In the genomic region with DNA sequence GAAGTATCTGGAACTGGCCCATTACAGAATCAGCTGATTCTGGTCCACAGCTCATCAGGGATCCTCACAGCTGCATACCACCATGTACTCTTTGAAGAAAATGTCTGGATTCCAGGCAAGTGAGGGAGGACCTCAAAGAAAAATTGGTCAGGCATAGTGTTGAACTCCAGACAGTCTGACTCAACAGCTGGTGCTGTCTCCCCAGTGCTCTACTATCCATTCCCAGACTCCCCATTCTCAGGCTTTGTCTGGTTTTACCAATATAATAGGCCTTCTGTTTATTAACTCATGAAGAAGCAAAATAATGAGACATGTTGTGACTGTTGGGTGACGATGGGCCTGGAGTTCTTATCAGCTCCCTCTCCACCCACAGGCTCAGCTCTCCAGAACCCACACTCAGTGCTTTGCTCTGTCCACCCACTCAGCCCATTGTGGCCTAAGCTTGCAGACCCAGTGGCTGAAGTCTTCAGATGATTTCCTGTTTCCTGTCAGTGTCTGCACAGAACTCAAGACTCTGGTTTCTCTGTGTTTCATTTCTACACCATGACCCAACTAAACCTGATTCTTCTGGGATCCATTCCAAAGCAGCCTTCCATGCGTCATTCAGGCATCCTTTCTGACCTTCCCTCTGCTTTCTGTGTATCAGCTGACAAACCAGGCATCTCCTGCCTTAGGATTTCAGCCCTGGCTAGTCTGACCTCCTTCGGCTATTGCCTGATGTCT, we compare ENCODE assay signal across 11 mouse cellular contexts.
A peak's percentile ranks its signal among the peaks of the same experiment; 100 is the strongest.
DNase-seq lines count a peak whose midpoint lies in the region; ATAC-seq and TF ChIP-seq lines count a peak whose summit lies in the region.
"Had no signal": no experiment of that assay in that cellular context is flagged by ENCODE, and none has a peak within 500 bp of the region (broad histone marks: within the 10 kb centered on the region; RNA-seq: fewer than 3 reads in every experiment).

No protein-coding gene starts in this region.

- H3K27ac ChIP-seq in lung, postnatal 0 days (ENCODE audit: low read length) = no peak overlapping the region
- no peak overlapping the region for H3K27ac ChIP-seq in midbrain, embryonic 10.5 days (replicated peaks)
- H3K27ac ChIP-seq in intestine, postnatal 0 days (ENCODE audit: low read depth, low read length) = no peak overlapping the region
- H3K27ac ChIP-seq: embryonic facial prominence, embryonic 15.5 days; lung, embryonic 15.5 days had no signal

- no peak overlapping the region for H3K4me3 ChIP-seq in lung, postnatal 0 days (ENCODE audit: low read depth, low read length)
- no peak overlapping the region for H3K4me3 ChIP-seq in midbrain, embryonic 10.5 days
- no peak overlapping the region for H3K4me3 ChIP-seq in intestine, postnatal 0 days (ENCODE audit: low read depth, low read length)
- H3K4me3 ChIP-seq: embryonic facial prominence, embryonic 15.5 days; lung, embryonic 15.5 days had no signal

- no peaks in the 10 kb centered on the region for H3K9me3 ChIP-seq in lung, postnatal 0 days (ENCODE audit: low read length)
- H3K9me3 ChIP-seq in midbrain, embryonic 10.5 days (replicated peaks) = no peaks in the 10 kb centered on the region
- H3K9me3 ChIP-seq in intestine, postnatal 0 days (ENCODE audit: control insufficient read depth) = no peaks in the 10 kb centered on the region
- H3K9me3 ChIP-seq: embryonic facial prominence, embryonic 15.5 days; lung, embryonic 15.5 days had no signal

- WGBS in lung, postnatal 0 days = 56% methylated on average over 3 of the region's 3 CpGs
- 88% methylated on average over 3 of the region's 3 CpGs for WGBS in midbrain, embryonic 10.5 days
- WGBS in intestine, postnatal 0 days = 56% methylated on average over 3 of the region's 3 CpGs

- no peaks in the 10 kb centered on the region for H3K27me3 ChIP-seq in lung, postnatal 0 days (replicated peaks; ENCODE audit: insufficient read depth, low read length)
- no peaks in the 10 kb centered on the region for H3K27me3 ChIP-seq in midbrain, embryonic 10.5 days (ENCODE audit: low read depth, poor library complexity, severe bottlenecking)
- no peaks in the 10 kb centered on the region for H3K27me3 ChIP-seq in intestine, postnatal 0 days (replicated peaks; ENCODE audit: control insufficient read depth, insufficient read depth, low read length)
- H3K27me3 ChIP-seq: embryonic facial prominence, embryonic 15.5 days; lung, embryonic 15.5 days had no signal

- ATAC-seq in lung, postnatal 0 days = no peak
- ATAC-seq in intestine, postnatal 0 days = no peak
- ATAC-seq: inflammation-experienced regulatory T-cells, adult 6 months had no signal

- H3K36me3 ChIP-seq in lung, postnatal 0 days (ENCODE audit: insufficient read depth, low read length) = no peaks in the 10 kb centered on the region
- no peaks in the 10 kb centered on the region for H3K36me3 ChIP-seq in midbrain, embryonic 10.5 days
- H3K36me3 ChIP-seq in intestine, postnatal 0 days (ENCODE audit: control insufficient read depth, insufficient read depth) = no peaks in the 10 kb centered on the region
- H3K36me3 ChIP-seq: embryonic facial prominence, embryonic 15.5 days; lung, embryonic 15.5 days had no signal

- H3K4me2 ChIP-seq in lung, postnatal 0 days (replicated peaks; ENCODE audit: low read depth, low read length) = no peak overlapping the region
- H3K4me2 ChIP-seq in intestine, postnatal 0 days (replicated peaks; ENCODE audit: low read depth) = no peak overlapping the region
- H3K4me2 ChIP-seq: embryonic facial prominence, embryonic 15.5 days; lung, embryonic 15.5 days had no signal

- TF ChIP-seq CTCF in lung, postnatal 0 days (IDR thresholded peaks at IDR 0.05) = no peak
- no peak for TF ChIP-seq CTCF in intestine, postnatal 0 days (IDR thresholded peaks at IDR 0.05; ENCODE audit: low read depth)

- peak; percentile 27 for DNase-seq in lung, postnatal 0 days (ENCODE audit: low spot score)
- no peak for DNase-seq in lung, postnatal 4 days
- peak; percentile 18 for DNase-seq in adrenal gland, postnatal 25 days
- DNase-seq in heart, adult 9 months (ENCODE audit: low spot score in 2 of 2) = peak; percentile 71 to 77
- DNase-seq in lung, postnatal 14 days = peak; percentile 2
- no peak for DNase-seq in midbrain, embryonic 10.5 days (ENCODE audit: low spot score)
- DNase-seq in urinary bladder, postnatal 36 days (ENCODE audit: low spot score in 2 of 2) = no peak

- H3K4me1 ChIP-seq in lung, postnatal 0 days (ENCODE audit: insufficient read depth, low read depth, low read length) = no peaks in the 10 kb centered on the region
- no peaks in the 10 kb centered on the region for H3K4me1 ChIP-seq in midbrain, embryonic 10.5 days
- no peaks in the 10 kb centered on the region for H3K4me1 ChIP-seq in intestine, postnatal 0 days (replicated peaks; ENCODE audit: control insufficient read depth, insufficient read depth, low read length)
- H3K4me1 ChIP-seq: embryonic facial prominence, embryonic 15.5 days; lung, embryonic 15.5 days had no signal

- no peak overlapping the region for H3K9ac ChIP-seq in lung, postnatal 0 days (replicated peaks; ENCODE audit: low read depth)
- no peak overlapping the region for H3K9ac ChIP-seq in intestine, postnatal 0 days (ENCODE audit: low read depth, low read length)
- H3K9ac ChIP-seq: embryonic facial prominence, embryonic 15.5 days; lung, embryonic 15.5 days had no signal

- TF ChIP-seq EP300 in lung, postnatal 0 days (IDR thresholded peaks at IDR 0.05) = no peak

Comparison
In these comparisons a context has a peak if more than half of its experiments do, and no peak if none do; other contexts are left out.
1. DNase-seq: peak in lung, postnatal 0 days (single experiment), adrenal gland, postnatal 25 days (single experiment), heart, adult 9 months (2 of 2) and lung, postnatal 14 days (single experiment); none in lung, postnatal 4 days (0 of 2), midbrain, embryonic 10.5 days (single experiment) and urinary bladder, postnatal 36 days (0 of 2).